Mouse (Mus musculus) ES-E14 (cell line): ENCODE results near the gene Ifitm1.

Source experiments
- MAFK ChIP-seq: IDR thresholded peaks from 2 replicates; pipeline ENCODE4 v1.6.1; 2014; ENCODE audit warnings: mild to moderate bottlenecking, low read depth, low read length, inconsistent platforms; ENCODE audit not compliant: insufficient read depth
- ZNF384 ChIP-seq: IDR thresholded peaks from 2 replicates; pipeline ENCODE4 v1.6.1; 2012; ENCODE audit warnings: low read depth, low read length, inconsistent platforms

DNA sequence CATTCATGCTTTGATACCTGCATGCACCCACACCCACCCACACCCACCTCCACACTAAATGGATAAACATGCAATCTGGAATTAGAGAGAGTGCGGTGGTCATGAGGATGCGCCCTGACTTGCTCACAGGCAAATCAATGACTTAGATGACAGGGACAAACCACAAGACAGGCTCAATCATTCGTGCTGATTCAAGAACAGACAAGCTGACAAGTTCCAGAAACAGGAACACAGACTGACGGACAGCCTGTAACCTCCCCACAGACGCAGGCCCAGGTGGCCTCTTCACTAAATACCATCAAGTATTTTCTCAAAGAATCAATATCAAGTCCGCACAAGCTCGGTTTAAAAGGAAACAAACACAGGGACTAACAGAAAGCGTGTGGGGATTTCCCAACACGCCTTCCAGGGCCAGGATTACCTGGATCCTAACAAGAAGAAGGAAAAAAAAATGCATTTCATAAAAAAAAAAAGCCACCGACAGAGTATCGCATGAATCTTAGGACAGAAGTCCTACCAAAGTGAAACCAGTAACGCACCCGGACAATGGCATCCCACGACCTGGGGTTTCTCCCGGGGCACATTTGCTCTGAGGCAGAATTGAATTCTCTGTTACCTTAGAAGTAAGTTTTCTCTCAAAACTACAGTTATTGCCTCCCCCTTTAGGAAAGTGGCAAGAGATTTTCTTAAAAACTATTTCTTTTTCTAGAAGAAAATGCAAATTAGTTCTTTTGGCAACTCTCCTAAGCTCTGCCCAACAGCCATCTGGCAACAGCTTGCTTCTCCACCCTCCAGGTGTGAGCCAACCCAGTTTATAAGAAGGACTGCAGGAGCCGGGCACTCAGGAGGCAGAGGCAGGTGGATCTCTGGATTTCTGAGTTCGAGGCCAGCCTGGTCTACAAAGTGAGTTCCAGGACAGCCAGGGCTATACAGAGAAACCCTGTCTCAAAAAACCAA, 20.4 kb downstream of the Ifitm1 start:
- no peak for TF ChIP-seq MAFK
- TF ChIP-seq ZNF384 = no peak
